Mouse (Mus musculus) megakaryocyte, embryonic 14.5 days (primary cell): ENCODE results near the gene Hist2h3b. TPM values are rescaled to one million over a fixed set of nuclear protein-coding genes. Genes with fewer than 3 reads are reported as not detected.
A peak's percentile ranks its signal among the peaks of the same experiment; 100 is the strongest.
"Not testable (repeated sequence)": the region's sequence is repeated elsewhere in the genome, so short reads cannot be mapped to it uniquely, and the experiment has no call there.

ENCODE experiments used
- H3K27me3 ChIP-seq: replicated peaks from 2 replicates; pipeline ENCODE3; 2012; ENCODE audit warnings: inconsistent platforms
- H3K36me3 ChIP-seq: replicated peaks from 2 replicates; pipeline ENCODE3; 2012; ENCODE audit warnings: low read length, inconsistent platforms, mixed read lengths
- H3K4me1 ChIP-seq: 2 replicates; pipeline ENCODE4 v1.6.1; 2012; ENCODE audit warnings: inconsistent platforms
- H3K4me3 ChIP-seq: replicated peaks from 2 replicates; pipeline ENCODE3; 2012; ENCODE audit warnings: moderate library complexity, mild to moderate bottlenecking, inconsistent platforms
- H3K9me3 ChIP-seq: 2 replicates; pipeline ENCODE4 v1.6.1; 2012; ENCODE audit warnings: inconsistent platforms
- FLI1 ChIP-seq: IDR thresholded peaks from 2 replicates; pipeline ENCODE4 v1.6.1; 2012; ENCODE audit warnings: low read length, inconsistent platforms, mixed read lengths
- GATA1 ChIP-seq: IDR thresholded peaks from 3 replicates; pipeline ENCODE4 v1.6.1; 2012; ENCODE audit warnings: mixed read lengths, low read length, inconsistent platforms, borderline replicate concordance
- polyA plus RNA-seq: library from polyadenylated mRNA; stranded (reverse); fragments of >175 nt; gene quantifications from 2 replicates; pipeline ENCODE4 v1.2.3, GENCODE M21; 2012; ENCODE audit warnings: low replicate concordance; ENCODE audit not compliant: insufficient read depth

Hist2h3b gene
- polyA plus RNA-seq, 1 experiment: 84.7 TPM

DNA sequence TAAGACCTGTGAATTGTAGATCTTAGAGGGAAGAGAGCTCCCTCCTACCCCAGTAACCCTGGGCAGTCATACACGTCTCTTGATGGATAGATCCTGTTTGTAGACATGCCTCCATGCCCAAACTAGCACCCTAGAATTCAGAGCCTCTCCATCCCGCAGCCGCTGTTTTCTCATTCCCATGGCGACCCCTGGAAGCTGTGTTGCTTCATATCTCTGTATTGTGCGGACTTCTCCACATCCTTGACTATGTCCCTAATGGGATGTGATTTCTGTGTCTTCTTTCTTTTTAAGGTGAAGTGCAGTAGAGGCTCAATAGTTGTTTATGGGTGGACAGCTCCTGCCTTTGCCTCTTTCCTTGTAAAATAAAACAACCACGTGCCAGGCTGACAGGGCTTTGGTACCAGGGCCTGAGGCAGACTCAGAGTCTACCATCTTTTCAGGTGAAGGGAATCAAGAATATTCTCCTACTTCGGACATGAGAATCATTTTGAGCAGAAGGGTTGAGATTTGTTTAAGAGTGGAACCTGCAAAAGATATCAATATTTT is 4.0 kb upstream of the Hist2h3b start:
- peaks cover 62% of the 10 kb centered on the region for H3K4me1 ChIP-seq
- peak overlapping the region; percentile 93 for H3K4me3 ChIP-seq
- TF ChIP-seq GATA1: no peak
- TF ChIP-seq FLI1: no peak
- peaks cover 4% of the 10 kb centered on the region; the same call in 1 of the 2 replicates for H3K9me3 ChIP-seq
- H3K36me3 ChIP-seq: no peaks in the 10 kb centered on the region
- no peaks in the 10 kb centered on the region for H3K27me3 ChIP-seq

DNA sequence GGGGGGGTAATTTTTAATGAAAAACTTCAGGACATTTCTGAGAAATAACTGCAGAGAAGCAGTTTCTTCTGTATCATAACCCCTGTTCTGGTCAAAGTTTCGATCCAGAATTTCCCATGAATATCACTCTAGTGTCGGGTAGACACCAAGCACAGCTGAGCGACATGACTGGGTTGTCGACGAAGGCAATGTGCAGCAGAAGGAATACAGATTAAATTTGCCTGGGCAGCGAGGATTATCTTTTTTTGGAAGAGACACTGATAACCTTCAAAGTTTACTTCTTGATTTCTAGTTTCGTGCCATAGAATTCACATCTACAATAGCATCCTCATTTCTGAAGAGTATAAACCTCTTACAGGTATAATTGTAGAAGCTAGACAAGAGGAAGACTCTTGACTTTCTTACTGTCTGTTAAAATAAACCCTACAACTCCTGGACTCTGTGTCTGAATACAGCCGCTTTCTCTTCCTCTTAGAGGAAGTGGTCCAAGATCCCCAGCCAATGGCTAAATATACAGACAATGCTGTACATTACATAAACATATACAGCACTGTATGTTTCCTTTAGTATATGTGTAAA is 2.2 kb upstream of the Hist2h3b start:
- H3K4me1 ChIP-seq: peaks cover 63% of the 10 kb centered on the region
- H3K27me3 ChIP-seq: no peaks in the 10 kb centered on the region
- peak overlapping the region; percentile 14 for H3K4me3 ChIP-seq
- no peak for TF ChIP-seq GATA1
- no peak for TF ChIP-seq FLI1
- no peaks in the 10 kb centered on the region for H3K36me3 ChIP-seq
- no peaks in the 10 kb centered on the region for H3K9me3 ChIP-seq

DNA sequence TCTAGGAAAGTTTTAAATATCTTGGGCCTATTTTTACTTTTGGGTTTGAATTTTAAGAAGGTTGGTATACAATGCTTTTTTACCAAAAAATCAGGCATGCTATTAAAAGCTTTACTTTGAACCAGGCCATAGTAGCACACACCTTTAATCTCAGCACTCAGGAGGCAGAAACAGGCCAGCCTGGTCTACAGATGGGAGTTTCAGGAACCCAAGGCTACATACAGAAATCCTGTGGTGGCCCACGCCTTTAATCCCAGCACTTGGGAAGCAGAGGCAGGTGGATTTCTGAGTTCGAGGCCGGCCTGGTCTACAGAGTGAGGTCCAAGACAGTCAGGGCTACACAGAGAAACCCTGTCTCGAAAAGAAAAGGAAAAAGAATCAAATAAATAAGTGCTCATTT is 913 bp upstream of the Hist2h3b start:
- Histone ChIP-seq H3K9me3 (no peaks in the 10 kb centered on the region), H3K36me3 (no peaks in the 10 kb centered on the region), H3K4me1 (peaks cover 53% of the 10 kb centered on the region), H3K4me3 (peak overlapping the region; percentile 53), H3K27me3 (no peaks in the 10 kb centered on the region)
- TF ChIP-seq GATA1: no peak
- TF ChIP-seq FLI1: no peak

DNA sequence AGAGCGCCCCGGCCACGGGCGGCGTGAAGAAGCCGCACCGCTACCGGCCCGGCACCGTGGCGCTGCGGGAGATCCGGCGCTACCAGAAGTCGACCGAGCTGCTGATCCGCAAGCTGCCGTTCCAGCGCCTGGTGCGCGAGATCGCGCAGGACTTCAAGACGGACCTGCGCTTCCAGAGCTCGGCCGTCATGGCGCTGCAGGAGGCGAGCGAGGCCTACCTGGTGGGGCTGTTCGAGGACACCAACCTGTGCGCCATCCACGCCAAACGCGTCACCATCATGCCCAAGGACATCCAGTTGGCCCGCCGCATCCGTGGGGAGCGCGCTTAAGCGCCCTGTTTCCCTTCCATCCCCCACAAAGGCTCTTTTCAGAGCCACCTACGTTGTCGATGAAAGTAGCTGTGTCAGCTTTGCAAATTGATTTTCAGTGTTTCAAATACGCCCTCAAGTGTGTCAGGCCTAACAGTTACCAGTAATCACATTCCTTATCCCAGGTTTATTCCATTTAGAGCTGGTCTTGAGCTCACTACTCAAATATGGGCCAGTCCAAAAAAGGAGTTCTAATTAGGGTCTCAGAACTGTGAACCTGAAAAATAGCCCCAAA is 423 bp downstream of the Hist2h3b start:
- Histone ChIP-seq H3K4me3 (peak overlapping the region; percentile 94), H3K4me1 (peaks cover 54% of the 10 kb centered on the region)
- not testable (repeated sequence) for H3K9me3 ChIP-seq, H3K27me3 ChIP-seq, H3K36me3 ChIP-seq

DNA sequence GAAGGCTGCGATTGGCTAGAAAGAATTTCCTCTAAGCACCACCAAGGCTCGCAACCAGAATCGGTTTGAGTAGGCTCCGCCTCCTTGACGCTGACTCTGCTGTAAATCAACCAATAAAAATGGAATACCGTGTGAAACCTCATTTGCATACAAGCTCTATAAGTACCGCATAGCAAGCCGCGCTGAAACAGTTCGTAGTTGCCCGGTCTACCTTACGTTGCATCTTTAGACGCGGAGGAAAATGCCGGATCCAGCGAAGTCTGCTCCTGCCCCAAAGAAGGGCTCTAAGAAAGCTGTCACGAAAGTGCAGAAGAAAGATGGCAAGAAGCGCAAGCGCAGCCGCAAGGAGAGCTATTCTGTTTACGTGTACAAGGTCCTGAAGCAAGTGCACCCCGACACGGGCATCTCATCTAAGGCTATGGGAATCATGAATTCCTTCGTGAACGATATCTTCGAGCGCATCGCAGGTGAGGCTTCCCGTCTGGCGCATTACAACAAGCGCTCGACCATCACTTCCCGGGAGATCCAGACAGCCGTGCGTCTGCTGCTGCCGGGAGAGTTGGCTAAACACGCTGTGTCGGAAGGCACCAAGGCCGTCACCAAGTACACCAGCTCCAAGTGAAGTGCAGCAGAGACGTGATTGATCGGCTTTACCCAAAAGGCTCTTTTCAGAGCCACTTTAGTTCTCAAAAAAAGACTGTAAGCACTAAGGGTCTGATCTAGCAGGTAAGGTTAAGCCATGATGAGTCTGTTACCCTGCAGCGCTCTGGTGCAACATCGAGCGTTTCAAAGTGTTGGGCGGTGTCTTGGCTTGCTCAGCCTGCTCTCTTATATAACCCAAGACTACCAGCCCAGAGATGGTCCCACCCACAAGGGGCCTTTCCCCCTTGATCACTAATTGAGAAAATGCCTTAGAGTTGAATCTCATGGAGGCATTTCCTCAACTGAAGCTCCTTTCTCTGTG is 1.3 kb downstream of the Hist2h3b start, which contains the start of gene Hist2h2bb:
Gene Hist2h2bb, plus strand, starts transcription at position 242 of the 964 bp plus-strand sequence.
- H3K4me3 ChIP-seq: peak within 1 kb of the TSS; percentile 94
- TF ChIP-seq FLI1 (no peak), GATA1 (no peak)

DNA sequence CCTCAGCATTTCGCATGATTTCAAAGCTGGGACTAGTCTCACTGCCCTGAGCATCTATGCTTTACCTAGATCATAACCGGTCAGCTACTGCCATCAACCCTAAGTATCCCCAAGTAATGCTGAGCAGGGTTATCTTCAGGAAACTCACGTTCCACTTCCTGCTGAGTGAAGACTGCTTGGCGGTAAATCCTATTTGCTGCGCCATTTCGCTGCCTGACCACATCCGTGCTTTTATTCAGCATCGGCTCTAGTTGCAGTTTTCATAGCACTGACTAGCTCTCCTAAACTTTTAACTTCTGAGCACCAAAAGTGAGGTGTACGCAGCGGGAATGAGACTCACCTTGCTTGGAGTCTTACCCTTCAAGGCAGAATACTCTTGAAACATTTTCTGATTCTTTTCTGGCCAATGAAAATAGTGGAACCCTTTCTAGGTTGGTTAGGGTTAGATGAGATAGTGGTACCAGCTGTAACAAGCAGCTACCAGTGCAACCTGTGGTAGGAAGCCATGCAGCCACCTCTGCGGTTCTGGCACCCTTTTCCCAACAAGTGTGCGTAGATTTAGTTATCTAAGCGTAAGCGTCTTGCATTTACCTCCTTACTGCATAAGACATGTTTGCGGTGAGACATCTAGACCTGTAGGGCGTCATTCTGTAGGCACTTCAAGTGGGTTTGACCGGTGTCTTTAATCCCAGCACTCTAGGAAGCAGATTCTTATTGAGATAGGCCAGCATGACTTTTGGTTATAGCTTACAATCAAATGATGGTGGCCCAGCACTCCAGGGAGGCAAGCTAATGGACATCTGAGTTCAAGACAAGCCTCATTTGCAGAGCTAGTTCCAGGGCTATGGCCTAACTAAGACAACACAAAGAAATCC is 5.4 kb downstream of the Hist2h3b start:
- H3K27me3 ChIP-seq: no peaks in the 10 kb centered on the region
- peak overlapping the region; percentile 91 for H3K4me3 ChIP-seq
- TF ChIP-seq FLI1 (no peak), GATA1 (no peak)
- peaks cover 47% of the 10 kb centered on the region for H3K4me1 ChIP-seq
- H3K36me3 ChIP-seq: peaks cover 16% of the 10 kb centered on the region
- H3K9me3 ChIP-seq: no peaks in the 10 kb centered on the region

More for the DNA sequence above, 1.3 kb downstream of the Hist2h3b start, which contains the start of gene Hist2h2bb:
- no peaks in the 10 kb centered on the region for H3K27me3 ChIP-seq
- H3K4me1 ChIP-seq: peaks cover 53% of the 10 kb centered on the region
- no peaks in the 10 kb centered on the region for H3K9me3 ChIP-seq
- H3K36me3 ChIP-seq: no peaks in the 10 kb centered on the region

DNA sequence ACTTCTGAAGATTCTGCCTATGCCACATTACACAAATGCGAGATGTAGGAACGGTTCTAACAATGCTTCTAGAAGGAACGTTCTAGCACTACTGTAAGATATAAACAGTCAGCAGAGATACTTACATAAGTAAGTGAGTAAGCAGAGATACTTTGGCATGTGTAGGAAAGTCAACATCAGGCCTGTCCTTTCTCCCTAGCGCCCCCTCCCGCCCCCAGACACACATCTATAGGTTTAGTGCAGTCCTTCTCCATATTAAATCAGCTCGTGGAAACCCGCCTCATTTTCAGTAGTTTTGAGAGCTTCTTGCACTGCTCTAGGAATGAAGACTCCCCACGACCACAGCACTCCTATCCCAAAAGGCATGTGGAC is 9.0 kb downstream of the Hist2h3b start:
- Histone ChIP-seq H3K27me3 (peaks cover 12% of the 10 kb centered on the region), H3K4me1 (peaks cover 44% of the 10 kb centered on the region), H3K4me3 (peak overlapping the region; percentile 93), H3K36me3 (peaks cover 16% of the 10 kb centered on the region), H3K9me3 (no peaks in the 10 kb centered on the region)
- TF ChIP-seq GATA1 (no peak), FLI1 (no peak)

DNA sequence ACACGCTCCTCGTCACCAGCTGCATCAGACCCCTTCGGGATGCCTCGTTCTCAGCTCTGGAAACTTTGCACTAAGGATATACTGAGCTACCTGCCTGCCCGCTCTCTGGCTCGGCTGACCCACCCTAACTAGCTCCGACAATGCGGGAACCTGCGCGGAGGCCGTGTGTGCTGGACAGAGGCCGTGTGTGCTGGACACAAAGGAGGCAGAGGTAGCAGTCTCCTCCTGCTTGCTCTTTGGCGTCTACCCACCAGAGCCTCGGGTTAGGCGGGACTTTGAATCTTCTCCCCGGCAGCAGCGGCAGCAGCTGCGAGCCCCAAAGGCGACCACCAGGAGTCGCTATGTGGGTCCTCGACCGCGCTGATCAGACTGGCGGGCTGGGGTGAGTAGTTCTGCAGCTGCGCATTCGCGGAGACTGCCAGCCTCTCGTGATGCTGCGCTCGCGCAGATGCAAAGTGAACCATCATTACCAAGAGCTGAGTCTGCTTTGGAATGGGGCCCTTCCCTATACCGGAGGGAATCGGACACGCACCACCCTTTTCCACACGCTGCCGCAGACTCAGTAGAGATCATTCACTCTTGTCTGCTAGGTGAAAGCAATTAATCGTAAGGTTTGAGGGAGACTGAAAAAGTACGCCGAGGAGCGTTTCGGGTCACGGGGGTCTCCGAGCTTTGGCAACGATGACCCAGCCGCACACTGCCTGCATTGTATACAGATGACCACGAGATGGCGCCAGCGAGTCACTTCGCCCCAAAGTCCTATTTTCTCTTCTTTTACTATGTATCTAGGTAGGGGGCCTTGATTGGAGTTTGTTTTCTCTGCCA is 9.6 kb downstream of the Hist2h3b start:
- H3K36me3 ChIP-seq: peaks cover 16% of the 10 kb centered on the region
- H3K9me3 ChIP-seq: no peaks in the 10 kb centered on the region
- TF ChIP-seq GATA1 (no peak), FLI1 (no peak)
- peaks cover 17% of the 10 kb centered on the region for H3K27me3 ChIP-seq
- peak overlapping the region; percentile 93 for H3K4me3 ChIP-seq
- peaks cover 44% of the 10 kb centered on the region for H3K4me1 ChIP-seq

DNA sequence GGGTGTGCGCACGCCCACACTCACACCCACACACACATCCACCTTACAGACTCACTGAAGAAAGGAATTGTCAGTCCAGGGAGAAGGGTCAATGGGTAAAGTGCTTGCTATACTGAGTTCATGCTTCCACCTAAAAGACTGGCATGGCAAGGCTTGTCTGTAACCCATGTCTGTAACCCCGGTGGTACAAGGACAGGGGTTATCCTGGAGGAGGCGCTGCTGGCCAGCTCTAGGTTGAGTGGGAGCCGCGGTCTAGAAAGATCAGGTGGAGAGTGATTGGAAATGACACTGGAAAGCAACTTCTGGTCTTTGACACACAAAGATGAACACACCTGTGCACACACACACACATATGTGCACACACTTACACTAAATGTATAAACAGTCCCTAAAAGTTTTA is 12.2 kb downstream of the Hist2h3b start:
- H3K4me3 ChIP-seq: no peak overlapping the region
- H3K4me1 ChIP-seq: peaks cover 33% of the 10 kb centered on the region
- peaks cover 12% of the 10 kb centered on the region for H3K36me3 ChIP-seq
- H3K9me3 ChIP-seq: peaks cover 7% of the 10 kb centered on the region
- TF ChIP-seq FLI1: no peak
- TF ChIP-seq GATA1: no peak
- peaks cover 30% of the 10 kb centered on the region for H3K27me3 ChIP-seq
